Mouse (Mus musculus) neutrophil, adult 5-6 weeks (primary cell): Measurements from ENCODE around the gene Agap3. TPM values are rescaled to one million over a fixed set of nuclear protein-coding genes. Genes with fewer than 3 reads are reported as not detected.

Experiments used
- ATAC-seq: fragments of 151-379, 151-347 bp; 2 replicates; pipeline ENCODE4 v1.8.0; 2017; ENCODE audit warnings: mild to moderate bottlenecking, moderate TSS enrichment; ENCODE audit not compliant: insufficient number of reproducible peaks, poor library complexity, low FRiP score, severe bottlenecking; ENCODE audit errors: extremely low read depth
- total RNA-seq: library from RNA; stranded (forward); fragments of 200-1000 nt; gene quantifications from 2 replicates; pipeline ENCODE4 v1.2.3, GENCODE M21; 2017

Gene Agap3
- total RNA-seq, 1 experiment from 2014 or later, result 26.1 TPM

- ATAC-seq, result no peak
Observed at GRCm38 (mm10) chr5:24455613-24456012, 3.6 kb downstream of the Agap3 start.

- no peak for ATAC-seq
Observed at GRCm38 (mm10) chr5:24466762-24467161, 14.8 kb downstream of the Agap3 start.

DNA sequence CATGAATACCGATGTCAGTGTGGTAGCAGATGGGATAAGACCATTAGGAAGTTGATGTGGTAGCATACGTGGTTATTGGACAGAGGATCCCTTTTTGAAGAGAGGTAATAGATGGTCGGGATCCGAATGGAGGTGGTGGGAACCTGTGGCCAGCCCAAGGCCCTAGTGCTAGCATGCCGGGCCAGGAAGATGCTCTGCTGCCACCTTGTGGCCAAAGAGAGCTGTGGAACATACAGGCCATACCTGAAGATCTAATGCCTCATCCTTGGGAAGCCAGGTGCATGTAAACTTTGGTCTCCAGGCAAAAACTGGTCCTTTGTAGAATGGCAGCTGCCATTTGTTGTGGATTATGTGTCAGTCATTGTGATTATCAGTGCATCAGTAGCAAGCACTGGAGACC lies 18.6 kb downstream of the Agap3 start:
- peak; percentile 72; the same call in 1 of the 2 replicates for ATAC-seq

- no peak for ATAC-seq
Observed at GRCm38 (mm10) chr5:24472884-24473619, 21.1 kb downstream of the Agap3 start.

DNA sequence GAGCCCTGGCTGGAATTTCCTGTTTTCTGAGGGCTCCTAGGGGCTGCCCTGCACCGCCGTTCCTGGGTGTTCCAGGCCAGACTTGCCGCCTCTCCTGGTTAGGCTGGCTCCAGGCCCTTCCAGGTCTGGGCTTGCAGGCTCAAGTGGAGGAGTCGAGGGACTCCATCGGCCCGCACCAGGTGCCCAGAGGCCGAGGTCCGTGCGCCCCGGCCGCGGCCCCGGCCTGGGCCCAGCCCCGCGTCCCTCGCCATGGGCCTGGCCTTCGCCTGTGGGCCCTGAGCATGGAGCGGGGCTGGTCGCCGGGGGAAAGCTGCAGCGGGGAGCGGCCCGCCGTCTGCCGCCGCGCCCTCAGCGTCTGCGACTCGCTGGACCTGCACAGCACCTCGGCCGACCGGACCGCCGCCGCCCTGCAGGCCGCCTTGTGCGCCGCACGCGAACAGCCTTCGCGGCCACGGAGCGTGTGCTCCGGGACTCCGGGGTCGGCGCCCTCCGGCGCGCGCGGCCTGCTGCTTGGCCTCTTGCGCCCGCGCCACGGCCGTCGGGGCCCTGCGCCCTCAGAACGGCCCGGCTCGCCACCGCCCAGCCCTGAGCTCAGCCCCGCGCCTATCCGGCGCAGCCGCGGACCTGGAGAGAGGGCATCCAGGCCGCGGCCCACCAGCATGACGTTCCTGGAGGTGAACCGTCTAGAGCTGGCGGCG lies 22.2 kb downstream of the Agap3 start:
- ATAC-seq, result no peak

- no peak for ATAC-seq
Observed at GRCm38 (mm10) chr5:24474723-24475261, 22.8 kb downstream of the Agap3 start.

DNA sequence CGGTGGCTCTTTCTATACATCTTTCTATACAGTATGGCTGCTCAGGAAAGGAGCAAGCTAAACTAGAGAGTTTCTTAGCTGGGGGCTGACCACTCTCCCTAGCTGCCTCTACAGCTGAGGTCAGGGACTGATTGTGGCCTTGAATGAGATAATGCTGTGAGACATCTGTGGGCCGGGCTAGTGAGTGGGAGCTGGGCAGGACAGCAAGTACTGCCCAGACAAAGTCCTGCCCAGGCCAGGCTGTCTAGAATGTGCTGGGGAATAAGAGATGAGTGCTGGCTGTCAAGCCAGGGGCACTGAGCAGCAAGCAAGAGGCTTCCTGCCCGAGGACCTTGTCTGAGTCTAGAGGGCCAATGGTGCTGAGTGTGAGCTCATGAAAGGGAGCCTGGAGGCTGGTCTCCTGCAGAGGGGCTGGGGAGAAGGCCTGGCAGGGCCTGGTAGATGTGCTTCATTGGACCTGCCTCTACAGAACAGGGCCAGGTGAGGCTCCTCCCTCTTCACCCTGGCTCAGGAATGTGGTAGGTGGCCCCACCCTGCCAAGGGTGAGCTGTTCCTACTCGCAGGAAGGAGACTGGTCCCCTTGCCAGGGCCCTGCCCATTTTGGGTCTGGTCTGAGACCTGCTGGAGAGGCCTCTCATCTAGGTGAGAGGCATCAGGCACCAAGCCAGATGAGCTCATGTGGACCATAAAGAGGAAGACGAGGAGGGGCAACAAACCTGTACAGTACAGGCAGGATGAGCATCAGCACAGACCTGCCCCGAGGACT lies 23.7 kb downstream of the Agap3 start:
- ATAC-seq, result no peak

- ATAC-seq, result no peak
Observed at GRCm38 (mm10) chr5:24477909-24478308, 25.9 kb downstream of the Agap3 start.

- ATAC-seq, result no peak
Observed at GRCm38 (mm10) chr5:24481647-24482046, 29.7 kb downstream of the Agap3 start.

DNA sequence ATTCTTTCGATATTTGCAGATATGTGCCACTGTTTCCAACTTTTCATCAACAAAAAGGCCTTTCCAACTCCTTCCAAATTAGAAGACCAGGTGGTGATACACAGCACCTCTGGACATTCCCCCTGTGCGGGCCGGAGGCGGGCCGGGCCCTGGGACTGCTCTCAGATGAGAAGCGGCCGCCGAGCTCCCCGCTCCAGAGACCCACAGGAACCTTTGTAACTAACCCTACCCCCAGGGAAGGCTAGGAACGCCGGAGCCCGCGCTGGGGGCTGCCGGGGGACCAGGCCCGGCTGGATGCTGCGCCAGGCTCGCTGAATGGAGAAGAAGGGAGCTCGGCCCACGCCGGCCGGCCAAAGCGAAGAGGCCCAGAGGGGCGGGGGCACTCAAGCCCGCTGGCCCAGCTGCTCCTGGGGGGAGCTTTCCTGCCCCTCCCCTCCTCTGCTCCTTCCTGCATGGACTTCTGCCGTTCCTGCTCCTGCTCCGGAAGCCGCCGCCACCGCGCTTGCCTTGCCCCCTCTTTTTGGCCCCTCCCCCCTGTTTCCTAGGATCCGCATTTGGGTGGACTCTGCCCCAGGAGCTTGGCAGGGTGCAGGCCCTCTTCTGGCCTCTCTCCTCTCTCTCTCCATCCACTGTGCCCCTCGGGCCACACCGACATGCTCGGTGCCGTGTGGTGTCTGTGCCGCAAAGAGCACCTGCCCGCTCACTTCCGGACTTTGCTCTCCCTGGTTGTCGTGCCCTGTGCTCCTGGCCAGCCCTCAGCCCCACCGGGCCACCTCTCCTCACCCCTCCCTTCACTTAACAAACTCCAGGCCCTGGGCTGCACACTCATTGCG lies 30.5 kb downstream of the Agap3 start:
- ATAC-seq, result no peak

DNA sequence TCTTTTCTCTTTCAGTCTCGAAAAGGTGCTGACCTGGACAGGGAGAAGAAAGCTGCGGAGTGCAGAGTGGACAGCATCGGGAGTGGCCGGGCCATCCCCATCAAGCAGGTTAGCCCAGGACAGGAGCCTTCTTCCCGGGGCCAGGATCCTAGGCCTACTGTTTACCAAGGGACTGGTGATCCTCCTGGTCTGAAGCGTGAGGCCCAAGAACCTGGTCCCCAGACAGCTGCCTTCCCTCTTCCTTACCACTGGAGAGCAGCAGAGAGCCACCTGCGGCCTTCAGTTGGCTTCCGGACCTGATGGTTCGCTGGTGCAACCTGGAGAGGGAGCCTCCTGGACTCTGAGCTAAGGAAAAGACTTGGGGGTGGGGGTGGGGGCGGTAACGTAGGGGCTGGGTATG lies 31.3 kb downstream of the Agap3 start:
- no peak for ATAC-seq

DNA sequence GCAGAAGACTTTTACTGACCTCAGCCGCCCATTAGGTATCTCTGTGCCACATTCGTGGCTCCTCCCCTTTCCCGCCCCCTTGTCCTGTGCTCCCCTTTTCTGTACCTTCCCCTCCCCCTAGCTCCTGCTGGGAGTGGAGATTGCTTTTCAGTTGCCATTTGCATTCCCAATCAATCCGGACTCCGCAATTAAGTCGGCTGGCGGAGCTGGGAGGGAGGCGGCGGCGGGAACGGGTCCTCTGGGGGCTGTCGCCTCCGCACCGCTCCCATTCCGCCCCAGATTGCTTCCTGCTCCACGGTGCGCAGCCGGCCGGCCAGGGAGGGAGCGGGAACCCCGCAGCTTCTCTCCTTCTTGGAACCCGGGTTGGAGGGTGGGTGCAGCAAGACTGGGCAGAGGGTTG lies 33.0 kb downstream of the Agap3 start:
- ATAC-seq, result no peak

- ATAC-seq, result no peak
Observed at GRCm38 (mm10) chr5:24486097-24486496, 34.1 kb downstream of the Agap3 start.

DNA sequence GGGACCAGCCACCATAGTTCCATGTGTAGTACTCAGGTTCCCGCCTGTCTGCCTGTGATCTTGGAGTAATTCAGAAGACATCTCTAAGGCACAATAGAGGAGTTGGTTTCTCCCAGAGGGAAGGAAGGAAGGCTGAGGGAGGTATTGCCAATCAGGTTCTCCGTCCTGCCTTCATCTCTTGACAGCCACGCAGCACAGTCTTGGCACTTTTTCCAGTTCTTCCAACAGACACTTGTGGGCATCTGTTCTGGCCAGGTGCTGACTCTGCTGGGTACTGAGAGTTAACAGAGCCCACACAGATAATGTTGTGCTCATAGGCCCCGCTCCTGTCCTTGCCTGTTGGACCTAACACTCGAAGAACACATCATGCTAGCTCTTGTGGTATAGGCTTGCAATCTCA lies 34.8 kb downstream of the Agap3 start:
- ATAC-seq, result no peak

- no peak for ATAC-seq
Observed at GRCm38 (mm10) chr5:24490413-24490920, 38.5 kb downstream of the Agap3 start.

- ATAC-seq, result no peak
Observed at GRCm38 (mm10) chr5:24492546-24493285, 40.7 kb downstream of the Agap3 start.

DNA sequence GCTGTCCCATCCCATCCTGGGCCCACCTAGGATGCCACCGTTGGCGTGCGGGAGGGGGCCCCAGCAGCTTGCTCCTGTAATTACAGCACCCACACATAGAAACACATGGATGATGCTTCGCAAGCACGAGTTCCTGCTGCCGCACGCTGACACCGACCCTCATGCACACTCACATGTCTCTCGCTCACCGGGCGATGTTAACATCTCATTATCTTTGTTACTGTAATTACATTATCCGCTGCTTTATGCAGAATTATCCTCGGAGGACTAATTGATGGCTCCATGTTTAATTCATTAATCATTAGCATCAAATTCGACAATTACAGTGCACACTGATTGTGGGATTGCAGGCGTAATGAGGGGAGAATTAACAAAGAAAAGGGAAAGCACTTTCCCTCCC lies 43.0 kb downstream of the Agap3 start:
- ATAC-seq, result no peak

GRCm38 (mm10) chr5:24496756-24497155 lies 44.8 kb downstream of the Agap3 start:
- ATAC-seq, result no peak
